Mouse (Mus musculus): ENCODE measurements around the gene Gm49721.
"Not testable (repeated sequence)": the region's sequence is repeated elsewhere in the genome, so short reads cannot be mapped to it uniquely, and the experiment has no call there.

Gm49721 gene

GRCm38 (mm10) chr17:7084523-7084922 is 105.8 kb downstream of the Gm49721 start:
- DNase-seq: not testable (repeated sequence)

GRCm38 (mm10) chr17:7085469-7086168 is 106.9 kb downstream of the Gm49721 start:
- not testable (repeated sequence) for DNase-seq

- DNase-seq: not testable (repeated sequence)
Measured at GRCm38 (mm10) chr17:7086836-7087235, 108.1 kb downstream of the Gm49721 start.
